Mouse (Mus musculus) cerebellum, adult (tissue): ENCODE measurements around the gene Ints13.
"Not testable (repeated sequence)": the region's sequence is repeated elsewhere in the genome, so short reads cannot be mapped to it uniquely, and the experiment has no call there.

ENCODE experiments used
- ATAC-seq: cut with Nextera tagmentation; 2 replicates; pipeline ENCODE4 v1.9.2; 2017; ENCODE audit warnings: mild to moderate bottlenecking, moderate library complexity, mixed read lengths; ENCODE audit not compliant: insufficient number of reproducible peaks, low FRiP score, low TSS enrichment

Ints13 gene

GRCm38 (mm10) chr6:146577310-146578109 lies at the start of gene Ints13:
TSS of gene Ints13 (minus strand) at chr6:146577835.
- ATAC-seq, result peak; percentile 94

DNA sequence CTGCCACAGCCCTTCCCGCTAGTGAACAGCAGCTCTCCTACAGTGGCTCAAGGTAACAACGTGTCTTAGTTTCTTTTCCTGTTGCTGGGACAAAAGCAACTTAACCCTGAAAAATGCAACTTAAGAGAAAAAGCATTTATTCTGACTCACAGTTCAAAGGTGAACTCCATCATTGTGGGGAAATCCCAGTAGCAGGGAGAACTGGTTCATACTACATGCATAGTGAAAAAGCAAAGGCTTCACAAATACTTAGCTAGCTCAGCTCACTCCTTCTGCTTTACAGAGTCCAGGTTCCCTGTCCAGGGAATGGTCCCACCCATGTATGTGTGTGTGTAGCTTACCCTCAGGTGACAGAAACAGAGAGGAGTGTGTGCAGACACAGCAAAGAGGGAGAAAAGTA lies 39.0 kb upstream of the Ints13 start:
- ATAC-seq, result no peak

DNA sequence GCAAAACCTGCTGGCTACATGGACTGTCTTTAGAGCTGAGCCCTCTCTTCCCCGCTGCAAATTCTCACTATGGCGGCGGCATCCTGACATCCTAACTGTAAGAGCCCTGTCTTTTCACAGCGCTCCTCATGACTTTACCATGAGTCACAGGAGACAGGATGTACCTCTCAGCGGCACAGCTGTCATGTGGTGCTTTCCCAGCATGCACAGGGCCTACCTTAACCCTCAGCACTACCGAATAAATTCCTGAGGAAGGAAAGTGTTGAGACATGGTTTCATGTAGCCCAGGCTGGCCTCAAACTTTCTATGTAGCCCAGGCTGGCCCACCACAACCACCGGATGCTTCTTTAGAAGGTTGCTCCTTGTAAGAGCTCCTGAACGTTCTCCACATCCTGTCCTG lies 38.3 kb upstream of the Ints13 start:
- ATAC-seq, result no peak

- no peak for ATAC-seq
Observed at GRCm38 (mm10) chr6:146614541-146614940, 36.9 kb upstream of the Ints13 start.

DNA sequence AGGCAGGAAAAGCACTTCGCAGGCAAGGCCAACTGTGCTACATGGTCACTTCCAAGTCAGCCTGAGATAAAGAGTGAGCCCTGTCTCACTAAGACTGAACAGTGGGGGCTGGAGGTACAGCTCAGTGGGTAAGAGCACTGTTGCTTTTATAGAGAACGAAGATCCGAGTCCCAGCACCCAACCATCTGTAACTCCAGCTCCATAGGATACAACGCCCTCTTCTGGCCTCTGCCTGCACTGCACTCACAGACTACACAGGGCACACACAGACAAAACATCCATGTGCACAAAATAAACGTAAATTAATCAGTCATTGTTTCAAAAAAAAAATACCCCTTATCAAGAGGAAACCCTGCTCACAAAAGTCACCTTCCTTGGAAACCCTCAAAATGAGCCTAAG lies 36.3 kb upstream of the Ints13 start:
- ATAC-seq, result no peak

GRCm38 (mm10) chr6:146612736-146613135 lies 35.1 kb upstream of the Ints13 start:
- ATAC-seq, result no peak

GRCm38 (mm10) chr6:146611897-146612296 lies 34.3 kb upstream of the Ints13 start:
- no peak for ATAC-seq

DNA sequence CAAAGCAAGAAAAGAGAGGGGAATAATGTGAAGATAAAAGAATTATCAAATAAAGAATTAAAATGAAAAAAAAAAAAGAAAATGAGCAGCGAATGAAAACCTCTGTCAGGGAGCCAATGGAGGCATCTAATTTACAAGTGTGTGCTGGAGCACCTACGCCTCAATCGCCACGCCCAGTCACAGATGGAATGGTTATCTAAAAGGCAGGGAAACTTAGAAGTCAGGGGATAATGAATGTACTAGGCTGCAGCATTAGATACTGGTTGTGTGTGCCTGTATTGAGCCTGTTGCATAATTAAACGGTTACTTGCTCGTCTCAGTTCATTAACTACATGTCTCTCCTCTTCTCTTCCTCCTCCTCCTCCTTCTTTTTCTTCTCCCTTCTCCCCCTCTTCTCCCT lies 33.8 kb upstream of the Ints13 start:
- no peak for ATAC-seq

GRCm38 (mm10) chr6:146603651-146604050 lies 26.0 kb upstream of the Ints13 start:
- ATAC-seq, result no peak

DNA sequence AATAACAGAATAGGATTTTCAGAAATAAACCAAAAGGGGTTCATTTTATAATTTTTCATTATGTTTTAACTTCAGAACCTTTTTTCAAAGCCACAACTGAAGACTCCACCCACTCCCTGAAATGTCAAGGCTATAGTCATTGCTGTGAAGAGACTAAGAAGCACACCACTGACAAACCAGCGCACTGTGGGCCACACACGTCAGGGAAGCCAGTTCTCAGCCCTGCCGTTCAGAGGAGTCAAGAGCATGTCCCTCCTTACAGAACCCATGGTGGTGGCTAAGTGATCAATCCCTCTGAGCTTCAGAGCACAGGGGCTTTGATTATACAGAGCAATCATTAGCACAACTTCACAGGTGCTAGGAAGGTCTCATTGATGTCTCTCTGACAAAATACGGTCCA lies 25.0 kb upstream of the Ints13 start:
- no peak for ATAC-seq

DNA sequence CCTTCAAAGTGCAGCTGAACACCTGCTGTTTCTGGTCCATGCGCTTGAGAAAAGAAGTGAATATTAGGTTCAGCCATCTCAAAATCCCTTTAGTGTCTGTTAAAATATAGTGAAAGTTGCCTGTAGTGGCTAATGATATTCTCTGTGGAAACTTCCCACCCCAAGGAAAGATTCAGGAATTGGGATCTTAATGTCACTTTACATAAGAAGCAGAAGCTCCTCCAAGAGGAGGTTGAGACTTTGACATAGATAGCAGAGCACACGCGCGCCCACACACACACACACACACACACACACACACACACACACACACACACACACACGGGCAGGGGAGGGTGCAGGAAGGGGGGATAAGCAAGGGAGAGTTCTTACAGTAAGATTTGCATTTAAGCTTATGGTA lies 7.5 kb upstream of the Ints13 start:
- ATAC-seq, result no peak

GRCm38 (mm10) chr6:146583366-146584046 lies 5.9 kb upstream of the Ints13 start:
- no peak for ATAC-seq

- ATAC-seq, result no peak
Observed at GRCm38 (mm10) chr6:146580381-146580926, 2.8 kb upstream of the Ints13 start.

DNA sequence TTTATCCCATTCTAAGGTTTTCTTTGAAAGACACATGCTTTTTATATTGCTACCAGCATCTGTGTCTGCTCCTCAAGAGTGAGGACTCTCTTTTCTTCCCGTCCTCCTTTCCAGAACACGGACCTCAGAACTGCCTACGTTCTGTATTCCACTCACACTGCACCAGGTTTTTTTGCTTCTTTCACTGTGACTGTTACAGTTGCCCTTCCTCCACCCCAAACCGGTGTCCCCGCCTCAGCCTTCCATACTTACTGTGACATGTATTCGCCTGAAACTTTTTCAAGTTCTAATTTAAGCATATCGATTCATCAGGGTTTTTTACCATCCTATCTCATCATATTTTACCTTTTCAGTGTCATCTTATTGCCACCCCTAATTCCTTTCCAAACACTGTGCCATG lies 951 bp upstream of the Ints13 start:
- ATAC-seq, result no peak

- ATAC-seq, result peak; percentile 54
Observed at GRCm38 (mm10) chr6:146578111-146578531, 486 bp upstream of the Ints13 start.

DNA sequence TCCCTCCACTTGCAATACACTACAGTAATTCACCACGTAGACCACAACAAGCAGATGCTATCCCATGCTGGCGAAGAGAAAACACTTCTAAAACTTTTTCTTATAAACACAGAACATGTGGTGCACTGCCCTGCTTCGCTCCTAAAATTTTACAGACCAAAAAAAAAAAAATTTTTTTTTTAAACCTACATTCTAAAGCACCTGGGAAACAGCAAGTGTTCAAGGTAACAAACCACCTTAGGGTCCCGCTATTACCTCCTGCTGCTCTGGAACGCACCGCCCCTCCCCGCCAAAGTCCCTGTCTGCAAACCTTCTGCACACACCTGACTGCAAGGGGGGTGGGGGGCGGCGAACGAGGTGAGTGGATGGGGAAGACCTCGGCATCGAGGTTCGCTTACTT lies 732 bp downstream of the Ints13 start, which contains the start of gene Fgfr1op2:
Gene Fgfr1op2 (plus strand): TSS at position 301 of the 400 bp plus-strand sequence.
- no peak for ATAC-seq

DNA sequence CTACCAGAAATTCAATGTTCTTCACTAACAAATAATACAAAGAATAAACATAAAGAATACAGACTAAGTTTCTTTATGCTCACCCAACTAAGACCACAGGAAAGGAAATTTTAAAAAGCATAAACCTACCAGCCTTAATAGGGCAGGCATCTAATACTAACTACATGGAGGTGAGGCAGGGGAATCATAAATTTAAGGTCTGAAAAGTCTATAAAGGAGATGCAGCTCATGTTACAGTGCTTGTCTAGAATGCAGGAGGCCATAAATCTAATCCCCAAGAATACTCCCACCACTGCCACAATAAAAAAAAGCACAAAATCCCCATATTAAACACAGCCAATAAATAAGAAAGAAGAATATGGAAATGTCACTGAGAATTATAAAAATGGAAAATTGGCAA lies 5.6 kb downstream of the Ints13 start:
- no peak for ATAC-seq

DNA sequence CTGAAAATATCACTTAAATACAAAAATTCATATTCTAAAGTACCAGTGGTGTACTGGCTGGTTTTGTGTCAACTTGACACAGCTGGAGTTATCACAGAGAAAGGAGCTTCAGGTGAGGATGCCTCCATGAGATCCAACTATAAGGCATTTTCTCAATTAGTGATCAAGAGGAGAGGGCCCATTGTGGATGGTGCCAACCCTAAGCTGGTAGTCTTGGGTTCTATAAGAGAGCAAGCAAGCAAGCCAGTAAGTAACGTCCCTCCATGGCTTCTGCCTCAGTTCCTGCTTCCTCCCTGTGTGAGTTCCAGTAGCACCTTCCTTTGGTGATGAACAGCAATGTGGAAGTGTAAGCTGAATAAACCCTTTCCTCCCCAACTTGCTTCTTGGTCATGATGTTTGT lies 15.2 kb downstream of the Ints13 start:
- not testable (repeated sequence) for ATAC-seq

DNA sequence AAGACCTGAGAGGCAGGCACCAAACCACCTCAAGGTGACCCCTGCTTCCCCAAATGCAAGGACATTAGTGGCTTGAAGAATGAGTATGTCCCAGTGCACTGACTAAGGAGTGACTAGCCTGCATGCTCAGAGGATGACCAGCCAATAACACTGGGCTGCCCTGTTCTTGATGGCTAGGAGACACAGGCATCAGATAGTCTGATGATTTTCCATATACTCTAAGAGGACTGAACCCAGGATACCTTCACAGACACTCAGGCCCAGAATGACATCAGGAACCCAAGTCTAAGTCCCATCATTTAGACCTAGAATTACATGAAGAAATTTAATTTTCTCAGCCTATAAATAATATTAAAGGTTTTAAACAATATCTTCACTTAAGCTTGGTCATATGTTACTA lies 26.3 kb downstream of the Ints13 start:
- ATAC-seq, result no peak

DNA sequence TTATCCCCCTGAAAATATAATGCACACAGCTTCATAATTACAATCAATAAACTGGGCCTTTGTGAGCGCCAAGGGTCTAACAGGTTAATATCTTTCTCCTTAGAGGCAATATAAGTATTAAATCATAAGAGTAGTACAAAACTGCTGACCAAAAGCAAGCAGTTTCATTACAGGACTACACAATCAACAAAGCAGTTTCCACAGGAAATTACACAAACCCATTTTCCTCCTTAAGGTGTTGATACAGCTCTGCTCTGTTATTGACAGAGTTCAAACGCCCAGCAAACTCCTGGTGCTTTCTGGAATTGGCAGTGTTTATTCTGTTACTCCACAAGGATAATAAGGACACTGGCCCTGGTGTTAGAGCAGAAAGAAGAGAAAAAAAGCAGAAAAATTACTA lies 27.2 kb downstream of the Ints13 start:
- no peak for ATAC-seq

GRCm38 (mm10) chr6:146545289-146545865 lies 32.3 kb downstream of the Ints13 start:
- ATAC-seq, result no peak
